Mouse (Mus musculus) hindlimb bud, embryonic 11.5 days (tissue): ENCODE data around the gene Prss2.
"Not testable (repeated sequence)": the region's sequence is repeated elsewhere in the genome, so short reads cannot be mapped to it uniquely, and the experiment has no call there.

Experiments
- DNase-seq: peaks from one replicate; pipeline ENCODE4 v3.0.0-alpha.2; 2012; ENCODE audit warnings: low read depth, low spot score; ENCODE audit errors: extremely low spot score

Prss2 gene

DNA sequence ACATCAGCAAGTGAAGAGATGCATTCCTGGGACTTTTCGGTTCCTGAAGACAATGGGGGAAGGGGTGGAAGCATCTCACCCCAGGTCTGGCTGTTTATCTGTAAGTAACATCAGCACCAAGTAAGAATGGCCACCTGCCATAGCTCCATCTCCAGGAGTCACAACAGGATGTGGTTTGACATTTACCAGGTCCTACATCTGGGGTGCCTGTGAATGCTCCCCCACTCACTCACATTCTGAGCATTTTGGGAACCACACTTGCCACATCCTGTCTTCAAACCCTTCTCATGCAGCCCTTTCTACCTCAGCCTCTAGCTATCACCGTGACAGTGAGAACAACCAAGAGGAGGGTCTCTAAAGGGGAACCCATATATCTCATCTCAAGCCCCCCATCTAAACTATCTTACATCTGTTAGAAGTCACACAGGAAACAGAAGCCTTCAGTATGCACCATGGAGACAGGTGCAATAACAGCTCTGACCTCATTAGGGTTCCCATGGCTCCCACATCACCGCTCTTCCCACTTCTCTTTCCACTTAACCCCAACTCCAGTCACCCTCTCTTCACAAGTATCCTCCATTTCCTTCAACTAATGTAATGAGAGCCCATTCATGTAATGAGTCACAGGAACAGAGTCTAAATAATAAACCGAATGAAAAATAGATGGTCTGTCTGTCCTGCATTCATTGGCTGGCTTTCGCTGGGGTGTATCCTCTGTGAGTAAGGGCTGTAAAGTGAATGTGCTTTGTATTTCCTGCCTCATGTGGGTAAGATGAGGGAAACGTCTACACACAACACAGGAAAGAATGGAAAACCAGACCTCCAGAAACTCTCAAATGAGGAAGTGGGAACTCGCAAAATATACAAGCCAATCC is 32.9 kb downstream of the Prss2 start:
- no peak for DNase-seq

DNA sequence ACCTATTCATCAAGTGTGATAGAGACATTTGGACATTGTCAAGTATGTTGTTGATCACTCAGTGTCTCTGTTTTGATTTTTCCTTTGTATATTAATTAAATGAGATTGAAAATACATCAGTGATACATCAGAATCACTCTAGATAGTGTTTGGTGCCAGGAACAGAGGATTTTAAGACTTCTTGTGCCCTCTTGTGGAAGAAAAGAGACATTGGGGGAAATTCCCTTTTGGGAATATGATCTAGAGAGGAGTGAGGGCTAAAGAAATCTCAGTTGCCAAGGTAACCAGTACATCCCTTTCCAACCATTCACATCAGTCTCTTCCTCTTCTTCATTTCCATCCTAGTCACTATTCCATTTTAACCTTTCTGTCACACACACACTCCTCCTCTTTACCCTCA is 34.8 kb downstream of the Prss2 start:
- DNase-seq = no peak

DNA sequence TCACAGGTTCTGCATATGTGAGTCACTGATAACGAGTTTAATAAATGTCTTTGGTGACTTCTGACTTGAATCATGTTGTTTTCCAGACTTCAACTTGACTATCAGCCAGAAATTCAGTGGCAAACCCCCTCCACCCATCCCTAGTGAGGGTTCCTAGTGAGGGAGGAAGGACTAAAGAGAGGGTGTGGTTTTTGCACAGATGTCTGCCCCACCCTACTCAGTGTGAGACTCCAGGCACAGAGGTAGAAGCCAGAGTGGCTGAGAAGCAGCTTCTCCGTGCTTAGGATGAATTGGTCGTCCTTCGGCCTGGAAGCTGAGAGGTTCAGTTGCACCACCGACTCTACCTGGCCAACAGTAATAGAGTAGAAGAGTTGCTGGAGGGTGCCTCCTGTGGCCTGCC is 35.9 kb downstream of the Prss2 start:
- no peak for DNase-seq

DNA sequence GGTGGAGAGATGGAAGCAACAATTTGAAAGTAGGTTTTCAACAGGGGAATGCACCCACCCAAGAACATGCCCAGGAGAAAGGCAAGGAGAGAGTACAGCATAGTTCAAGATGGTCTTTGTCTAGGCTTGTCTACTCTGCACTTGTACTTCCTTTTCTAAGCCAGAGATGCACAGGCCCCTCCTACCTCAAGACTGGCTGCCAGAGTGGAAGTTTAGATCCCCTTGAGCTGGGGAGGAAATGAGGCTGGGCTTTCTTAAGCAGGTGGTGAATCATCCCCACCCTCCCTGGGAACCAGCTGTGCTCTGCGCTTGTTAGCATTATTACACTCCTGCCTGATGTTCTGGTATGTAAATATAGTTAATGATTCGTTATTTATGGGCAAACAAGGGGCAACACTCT is 36.7 kb downstream of the Prss2 start:
- DNase-seq = no peak

DNA sequence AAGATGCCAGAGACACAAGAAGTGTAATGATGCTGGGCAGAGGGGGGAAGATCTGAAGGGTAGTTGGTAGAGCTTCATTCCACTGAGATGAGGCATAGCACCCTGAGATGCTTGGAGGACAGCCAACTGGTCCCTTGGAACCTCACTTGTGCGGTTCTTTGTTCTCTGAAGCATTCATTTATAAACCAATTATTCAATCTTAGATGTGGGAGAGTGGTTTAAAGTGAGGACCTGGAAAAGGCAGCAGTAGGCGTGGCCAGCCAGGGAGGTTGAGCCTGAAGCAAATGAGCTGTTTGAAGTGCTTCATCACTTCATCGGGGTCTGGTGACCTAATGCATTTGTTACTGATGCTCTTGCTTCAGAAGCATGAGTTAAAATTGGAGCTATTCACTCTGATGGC is 37.7 kb downstream of the Prss2 start:
- DNase-seq = no peak

DNA sequence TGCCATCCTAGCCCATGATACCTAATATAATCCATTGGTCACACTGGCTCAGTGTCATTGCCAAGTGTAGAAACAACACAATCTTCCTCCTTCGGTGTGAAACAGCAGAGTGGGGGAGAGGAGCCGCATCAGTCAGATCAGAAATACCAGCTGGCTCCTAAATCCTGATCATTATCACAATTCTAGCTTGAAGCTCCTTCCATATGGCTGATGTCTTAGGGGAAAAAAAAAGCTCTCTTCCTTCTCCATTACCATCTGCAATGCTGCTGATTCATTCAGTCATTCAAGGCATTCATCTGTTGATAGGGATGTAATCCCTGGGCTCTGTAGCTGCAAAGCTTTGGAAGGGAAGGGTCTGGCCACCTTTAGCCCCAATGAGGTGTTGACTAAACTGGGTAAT is 38.7 kb downstream of the Prss2 start:
- DNase-seq = no peak

DNA sequence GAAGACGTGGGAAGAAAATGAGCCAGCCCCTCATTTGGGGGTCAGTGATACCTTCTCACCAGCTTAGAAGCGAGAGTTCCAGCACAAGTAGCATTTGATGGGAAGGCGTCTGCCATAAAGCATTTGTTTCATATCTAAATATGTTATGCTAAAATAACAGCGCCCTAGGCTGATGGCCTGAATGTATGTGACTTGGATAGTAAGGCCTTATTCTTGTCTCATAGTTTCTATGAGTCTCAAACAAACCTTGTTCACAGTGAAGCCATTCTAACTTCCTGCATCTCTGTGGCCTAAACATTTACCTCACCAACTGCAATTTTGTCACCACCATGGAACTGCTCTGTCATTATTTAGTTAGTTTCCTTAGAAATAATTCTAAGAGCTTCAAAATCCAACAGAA is 41.0 kb downstream of the Prss2 start:
- no peak for DNase-seq

DNA sequence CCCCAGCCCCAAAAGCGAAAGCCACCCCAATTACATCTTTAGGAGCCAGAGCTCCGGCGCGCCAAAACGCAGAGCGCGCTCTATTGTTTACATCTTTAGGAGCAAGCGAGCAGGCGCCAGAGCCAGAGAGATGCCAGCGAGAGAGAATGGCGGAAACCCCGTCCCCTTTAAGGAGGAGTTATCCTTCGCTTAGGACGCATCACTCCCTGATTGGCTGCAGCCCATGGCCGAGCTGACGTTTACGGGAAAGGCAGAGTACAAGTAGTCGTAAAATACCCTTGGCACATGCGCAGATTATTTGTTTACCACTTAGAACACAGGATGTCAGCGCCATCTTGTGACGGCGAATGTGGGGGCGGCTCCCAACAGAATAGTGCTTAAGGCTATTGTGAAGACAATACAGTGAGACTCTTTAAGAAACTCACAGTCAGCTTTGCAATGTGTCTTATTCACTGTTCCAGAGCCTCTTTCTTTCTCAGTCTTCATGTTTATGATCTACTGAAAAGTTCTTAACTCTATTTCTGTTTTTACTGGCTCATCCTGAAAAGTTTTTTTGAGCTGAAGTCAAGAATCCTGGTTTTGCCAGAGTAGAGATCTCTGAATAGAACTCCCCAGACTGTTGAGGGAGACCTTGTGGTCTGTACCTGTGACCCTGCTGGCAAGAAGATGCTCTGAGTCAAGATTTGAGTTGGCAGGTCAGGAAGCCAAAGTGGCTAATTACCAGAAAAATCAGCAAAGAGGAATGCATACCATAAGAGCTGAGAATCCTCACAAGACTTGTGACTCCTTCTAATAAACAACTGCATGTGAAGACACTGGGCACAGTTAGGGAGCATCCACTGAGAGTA is 41.7 kb downstream of the Prss2 start:
- DNase-seq = not testable (repeated sequence)

DNA sequence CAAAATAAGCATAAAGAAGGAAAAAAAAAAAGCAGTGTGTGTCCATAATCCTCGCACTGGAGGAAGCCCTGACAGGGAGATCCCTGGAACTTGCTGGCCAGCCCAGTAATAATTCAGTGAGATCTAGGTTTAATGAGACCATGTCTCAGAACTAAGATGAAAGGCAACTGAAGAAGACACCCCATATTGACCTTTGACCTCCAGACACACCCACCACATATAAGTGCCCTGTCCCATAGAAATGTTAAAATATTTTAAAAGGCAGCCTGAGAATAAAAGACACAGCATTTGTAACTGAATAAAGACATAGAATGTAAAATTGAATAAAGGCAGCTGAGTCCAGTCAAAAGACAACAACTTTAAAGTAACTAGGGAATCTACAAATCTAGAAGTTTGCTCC is 43.7 kb downstream of the Prss2 start:
- DNase-seq = no peak

DNA sequence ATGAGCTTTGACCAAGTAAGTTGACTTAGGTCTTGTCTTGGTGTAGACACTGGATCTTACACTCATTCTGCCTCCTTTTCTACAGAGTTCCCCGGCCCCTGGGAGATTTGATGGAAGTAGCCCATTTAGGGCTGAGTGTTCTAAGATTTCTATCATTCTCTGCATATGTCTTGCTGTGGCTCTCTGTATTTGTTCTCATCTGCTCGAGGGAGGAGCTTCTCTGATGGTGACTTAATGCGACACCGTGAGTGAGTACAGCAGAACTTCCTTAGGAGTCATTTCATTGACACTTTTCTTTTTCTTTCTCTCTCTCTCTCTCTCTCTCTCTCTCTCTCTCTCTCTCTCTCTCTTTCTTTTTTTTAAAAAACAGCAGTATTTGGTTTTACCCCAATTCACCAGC is 45.4 kb downstream of the Prss2 start:
- no peak for DNase-seq

DNA sequence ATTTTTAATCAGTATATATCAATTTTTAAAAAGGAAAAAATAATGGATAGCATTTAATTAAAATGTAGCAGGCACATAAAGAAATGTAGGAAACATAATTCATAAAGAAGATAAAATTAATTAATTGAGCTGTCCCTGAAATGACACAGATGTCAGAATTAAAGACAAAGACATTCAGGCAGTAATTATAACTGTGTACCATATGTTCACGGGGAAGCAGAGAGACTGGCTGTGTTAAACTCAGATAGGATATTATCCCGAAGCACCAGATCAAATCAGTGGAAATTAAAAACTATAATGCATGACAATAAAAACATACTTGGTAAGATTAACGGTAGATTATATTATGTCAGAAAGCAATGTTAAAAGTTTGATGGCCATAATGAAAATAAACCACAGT is 47.5 kb downstream of the Prss2 start:
- DNase-seq = no peak
